Mouse (Mus musculus): Measurements from ENCODE around the gene Slc25a21. TPM values are rescaled to one million over a fixed set of nuclear protein-coding genes. Genes with fewer than 3 reads are reported as not detected.

Slc25a21 gene
- polyA plus RNA-seq, 1 experiment from 2014 or later: 18.7 TPM

- Histone ChIP-seq H3K4me1 (ENCODE audit: control insufficient read depth, low read depth, low read length) (no peaks in the 10 kb centered on the region), H3K27ac (ENCODE audit: low read length) (no peak overlapping the region), H3K4me2 (ENCODE audit: low read depth, low read length) (no peak overlapping the region), H3K36me3 (ENCODE audit: control insufficient read depth, insufficient read depth) (no peaks in the 10 kb centered on the region), H3K9me3 (replicated peaks; ENCODE audit: control insufficient read depth, low read length) (no peaks in the 10 kb centered on the region), H3K9ac (ENCODE audit: low read depth, low read length) (no peak overlapping the region), H3K4me3 (ENCODE audit: low read depth, low read length) (no peak overlapping the region), H3K27me3 (ENCODE audit: control insufficient read depth, insufficient read depth, low read depth, low read length) (no peaks in the 10 kb centered on the region)
- no peak for ATAC-seq (ENCODE audit: low read depth)
- 55% methylated on average over 6 of the region's 6 CpGs for WGBS (ENCODE audit: insufficient replicate concordance)
Observed at GRCm38 (mm10) chr12:57159904-57160303, 37.4 kb downstream of the Slc25a21 start.

GRCm38 (mm10) chr12:57158266-57158665, 39.0 kb downstream of the Slc25a21 start:
- Histone ChIP-seq H3K27ac (ENCODE audit: low read length) (no peak overlapping the region), H3K4me3 (ENCODE audit: low read depth, low read length) (no peak overlapping the region), H3K36me3 (ENCODE audit: control insufficient read depth, insufficient read depth) (no peaks in the 10 kb centered on the region), H3K4me2 (ENCODE audit: low read depth, low read length) (no peak overlapping the region), H3K9ac (ENCODE audit: low read depth, low read length) (no peak overlapping the region), H3K9me3 (replicated peaks; ENCODE audit: control insufficient read depth, low read length) (no peaks in the 10 kb centered on the region), H3K4me1 (ENCODE audit: control insufficient read depth, low read depth, low read length) (no peaks in the 10 kb centered on the region; the same call in 1 of the 2 replicates), H3K27me3 (ENCODE audit: control insufficient read depth, insufficient read depth, low read depth, low read length) (no peaks in the 10 kb centered on the region)
- ATAC-seq (ENCODE audit: low read depth): no peak
- 49% methylated on average over 3 of the region's 3 CpGs for WGBS (ENCODE audit: insufficient replicate concordance)

GRCm38 (mm10) chr12:57138937-57139336, 58.3 kb downstream of the Slc25a21 start:
- Histone ChIP-seq H3K4me1 (ENCODE audit: control insufficient read depth, low read depth, low read length) (no peaks in the 10 kb centered on the region), H3K9ac (ENCODE audit: low read depth, low read length) (no peak overlapping the region), H3K9me3 (replicated peaks; ENCODE audit: control insufficient read depth, low read length) (no peaks in the 10 kb centered on the region), H3K27ac (ENCODE audit: low read length) (no peak overlapping the region), H3K4me2 (ENCODE audit: low read depth, low read length) (no peak overlapping the region), H3K27me3 (ENCODE audit: control insufficient read depth, insufficient read depth, low read depth, low read length) (no peaks in the 10 kb centered on the region), H3K36me3 (ENCODE audit: control insufficient read depth, insufficient read depth) (no peaks in the 10 kb centered on the region), H3K4me3 (ENCODE audit: low read depth, low read length) (no peak overlapping the region)
- ATAC-seq (ENCODE audit: low read depth): no peak
- WGBS (ENCODE audit: insufficient replicate concordance): 83% methylated on average over 1 of the region's 1 CpGs

GRCm38 (mm10) chr12:57137809-57138208, 59.5 kb downstream of the Slc25a21 start:
- no peak overlapping the region for H3K4me3 ChIP-seq (ENCODE audit: low read depth, low read length)
- H3K4me2 ChIP-seq (ENCODE audit: low read depth, low read length): no peak overlapping the region
- no peak overlapping the region for H3K27ac ChIP-seq (ENCODE audit: low read length)
- no peaks in the 10 kb centered on the region for H3K4me1 ChIP-seq (ENCODE audit: control insufficient read depth, low read depth, low read length)
- no peak overlapping the region for H3K9ac ChIP-seq (ENCODE audit: low read depth, low read length)
- no peaks in the 10 kb centered on the region for H3K9me3 ChIP-seq (replicated peaks; ENCODE audit: control insufficient read depth, low read length)
- H3K27me3 ChIP-seq (ENCODE audit: control insufficient read depth, insufficient read depth, low read depth, low read length): no peaks in the 10 kb centered on the region
- ATAC-seq (ENCODE audit: low read depth): no peak
- H3K36me3 ChIP-seq (ENCODE audit: control insufficient read depth, insufficient read depth): no peaks in the 10 kb centered on the region
- WGBS (ENCODE audit: insufficient replicate concordance): 79% methylated on average over 2 of the region's 2 CpGs

- Histone ChIP-seq H3K4me3 (ENCODE audit: low read depth, low read length) (no peak overlapping the region), H3K4me2 (ENCODE audit: low read depth, low read length) (no peak overlapping the region), H3K36me3 (ENCODE audit: control insufficient read depth, insufficient read depth) (no peaks in the 10 kb centered on the region), H3K4me1 (ENCODE audit: control insufficient read depth, low read depth, low read length) (no peaks in the 10 kb centered on the region), H3K27me3 (ENCODE audit: control insufficient read depth, insufficient read depth, low read depth, low read length) (no peaks in the 10 kb centered on the region), H3K9me3 (replicated peaks; ENCODE audit: control insufficient read depth, low read length) (no peaks in the 10 kb centered on the region), H3K9ac (ENCODE audit: low read depth, low read length) (no peak overlapping the region), H3K27ac (ENCODE audit: low read length) (no peak overlapping the region)
- no peak for ATAC-seq (ENCODE audit: low read depth)
- WGBS (ENCODE audit: insufficient replicate concordance): 66% methylated on average over 8 of the region's 8 CpGs
Observed at GRCm38 (mm10) chr12:57118602-57119001, 78.7 kb downstream of the Slc25a21 start.

GRCm38 (mm10) chr12:57115516-57115915, 81.8 kb downstream of the Slc25a21 start:
- Histone ChIP-seq H3K9me3 (replicated peaks; ENCODE audit: control insufficient read depth, low read length) (no peaks in the 10 kb centered on the region), H3K4me3 (ENCODE audit: low read depth, low read length) (no peak overlapping the region), H3K4me2 (ENCODE audit: low read depth, low read length) (no peak overlapping the region), H3K27ac (ENCODE audit: low read length) (no peak overlapping the region), H3K36me3 (ENCODE audit: control insufficient read depth, insufficient read depth) (no peaks in the 10 kb centered on the region), H3K4me1 (ENCODE audit: control insufficient read depth, low read depth, low read length) (no peaks in the 10 kb centered on the region), H3K27me3 (ENCODE audit: control insufficient read depth, insufficient read depth, low read depth, low read length) (no peaks in the 10 kb centered on the region), H3K9ac (ENCODE audit: low read depth, low read length) (no peak overlapping the region)
- 87% methylated on average over 10 of the region's 10 CpGs for WGBS (ENCODE audit: insufficient replicate concordance)
- ATAC-seq (ENCODE audit: low read depth): no peak

- Histone ChIP-seq H3K9me3 (replicated peaks; ENCODE audit: control insufficient read depth, low read length) (no peaks in the 10 kb centered on the region), H3K9ac (ENCODE audit: low read depth, low read length) (no peak overlapping the region), H3K4me2 (ENCODE audit: low read depth, low read length) (no peak overlapping the region), H3K4me1 (ENCODE audit: control insufficient read depth, low read depth, low read length) (no peaks in the 10 kb centered on the region), H3K27ac (ENCODE audit: low read length) (no peak overlapping the region), H3K27me3 (ENCODE audit: control insufficient read depth, insufficient read depth, low read depth, low read length) (no peaks in the 10 kb centered on the region), H3K4me3 (ENCODE audit: low read depth, low read length) (no peak overlapping the region), H3K36me3 (ENCODE audit: control insufficient read depth, insufficient read depth) (no peaks in the 10 kb centered on the region)
- 78% methylated on average over 4 of the region's 4 CpGs for WGBS (ENCODE audit: insufficient replicate concordance)
- ATAC-seq (ENCODE audit: low read depth): no peak
Observed at GRCm38 (mm10) chr12:57109363-57109762, 87.9 kb downstream of the Slc25a21 start.

GRCm38 (mm10) chr12:57102322-57102721, 95.0 kb downstream of the Slc25a21 start:
- Histone ChIP-seq H3K4me3 (ENCODE audit: low read depth, low read length) (no peak overlapping the region), H3K36me3 (ENCODE audit: control insufficient read depth, insufficient read depth) (no peaks in the 10 kb centered on the region), H3K9me3 (replicated peaks; ENCODE audit: control insufficient read depth, low read length) (no peaks in the 10 kb centered on the region), H3K4me1 (ENCODE audit: control insufficient read depth, low read depth, low read length) (peaks cover 5% of the 10 kb centered on the region; the same call in 1 of the 2 replicates), H3K27me3 (ENCODE audit: control insufficient read depth, insufficient read depth, low read depth, low read length) (no peaks in the 10 kb centered on the region), H3K9ac (ENCODE audit: low read depth, low read length) (no peak overlapping the region), H3K27ac (ENCODE audit: low read length) (no peak overlapping the region), H3K4me2 (ENCODE audit: low read depth, low read length) (no peak overlapping the region)
- no peak for ATAC-seq (ENCODE audit: low read depth)
- 83% methylated on average over 1 of the region's 1 CpGs for WGBS (ENCODE audit: insufficient replicate concordance)

GRCm38 (mm10) chr12:57100549-57100948, 96.7 kb downstream of the Slc25a21 start:
- 65% methylated on average over 4 of the region's 4 CpGs for WGBS (ENCODE audit: insufficient replicate concordance)

More at GRCm38 (mm10) chr12:57100549-57100948, 96.7 kb downstream of the Slc25a21 start:
- H3K9ac ChIP-seq (ENCODE audit: low read depth, low read length): no peak overlapping the region
- H3K36me3 ChIP-seq (ENCODE audit: control insufficient read depth, insufficient read depth): no peaks in the 10 kb centered on the region
- no peaks in the 10 kb centered on the region for H3K9me3 ChIP-seq (replicated peaks; ENCODE audit: control insufficient read depth, low read length)
- no peak overlapping the region for H3K4me2 ChIP-seq (ENCODE audit: low read depth, low read length)
- no peak overlapping the region for H3K27ac ChIP-seq (ENCODE audit: low read length)
- H3K27me3 ChIP-seq (ENCODE audit: control insufficient read depth, insufficient read depth, low read depth, low read length): no peaks in the 10 kb centered on the region
- ATAC-seq (ENCODE audit: low read depth): no peak
- no peak overlapping the region for H3K4me3 ChIP-seq (ENCODE audit: low read depth, low read length)
- peaks cover 5% of the 10 kb centered on the region; the same call in 1 of the 2 replicates for H3K4me1 ChIP-seq (ENCODE audit: control insufficient read depth, low read depth, low read length)
